In the genomic region with DNA sequence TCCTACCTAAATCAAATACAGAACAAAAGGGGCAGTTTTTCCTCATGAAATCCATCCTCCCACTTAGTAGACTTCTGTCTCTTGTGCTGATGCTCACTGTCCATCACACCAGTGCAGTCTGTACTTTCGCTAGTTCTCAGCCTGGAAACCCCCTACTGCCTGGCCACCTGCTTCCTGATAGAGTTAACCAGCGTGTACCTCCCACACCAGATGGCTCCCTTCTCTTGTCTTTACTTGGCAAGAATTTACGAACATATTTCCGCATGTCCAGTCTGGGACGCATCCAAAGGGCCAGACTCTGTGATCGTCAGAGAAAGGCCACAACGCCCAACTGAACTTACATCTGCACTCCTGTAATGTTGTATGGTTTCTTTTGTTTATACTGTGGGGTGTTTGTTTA, we compare ENCODE assay signal across 12 mouse cellular contexts.
DNase-seq lines count a peak whose midpoint lies in the region; ATAC-seq and TF ChIP-seq lines count a peak whose summit lies in the region.
"Had no signal": no experiment of that assay in that cellular context is flagged by ENCODE, and none has a peak within 500 bp of the region (broad histone marks: within the 10 kb centered on the region; RNA-seq: fewer than 3 reads in every experiment).

No protein-coding gene starts in this region.

- peak; percentile 46; the same call in 1 of the 2 replicates for ATAC-seq in intestine, embryonic 16.5 days
- no peak for ATAC-seq in intestine, embryonic 15.5 days
- peak; percentile 95 for ATAC-seq in hindbrain, postnatal 0 days
- ATAC-seq in inflammation-experienced regulatory T-cells, adult 6 months = no peak

- H3K4me3 ChIP-seq in intestine, embryonic 16.5 days (ENCODE audit: low read length) = no peak overlapping the region
- H3K4me3 ChIP-seq in intestine, embryonic 15.5 days (replicated peaks) = no peak overlapping the region
- H3K4me3 ChIP-seq in hindbrain, postnatal 0 days (ENCODE audit: low read length) = no peak overlapping the region
- H3K4me3 ChIP-seq: embryonic facial prominence, embryonic 15.5 days; limb, embryonic 12.5 days; megakaryocyte, embryonic 14.5 days had no signal

- peak; percentile 1 for DNase-seq in ovary, postnatal 14 days (ENCODE audit: low spot score)
- no peak for DNase-seq in ovary, postnatal 10 days (ENCODE audit: low spot score)
- peak; percentile 100 for DNase-seq in cerebellum, adult 9-10 months
- DNase-seq in hindbrain, postnatal 0 days (ENCODE audit: low spot score) = peak; percentile 86
- DNase-seq: adrenal gland, postnatal 14 days; gastrocnemius, postnatal 25 days had no signal

- no peaks in the 10 kb centered on the region for H3K9me3 ChIP-seq in intestine, embryonic 16.5 days (ENCODE audit: control insufficient read depth, low read length)
- H3K9me3 ChIP-seq in intestine, embryonic 15.5 days = no peaks in the 10 kb centered on the region
- no peaks in the 10 kb centered on the region for H3K9me3 ChIP-seq in hindbrain, postnatal 0 days (ENCODE audit: low read length)
- H3K9me3 ChIP-seq: embryonic facial prominence, embryonic 15.5 days; limb, embryonic 12.5 days had no signal

- no peaks in the 10 kb centered on the region for H3K36me3 ChIP-seq in intestine, embryonic 16.5 days (ENCODE audit: control insufficient read depth, insufficient read depth, low read length)
- no peaks in the 10 kb centered on the region for H3K36me3 ChIP-seq in intestine, embryonic 15.5 days
- no peaks in the 10 kb centered on the region for H3K36me3 ChIP-seq in hindbrain, postnatal 0 days (ENCODE audit: insufficient read depth, low read length)
- H3K36me3 ChIP-seq: embryonic facial prominence, embryonic 15.5 days; limb, embryonic 12.5 days had no signal

- H3K4me1 ChIP-seq in intestine, embryonic 16.5 days (ENCODE audit: control insufficient read depth, insufficient read depth, low read length) = no peaks in the 10 kb centered on the region
- H3K4me1 ChIP-seq in intestine, embryonic 15.5 days (replicated peaks) = no peaks in the 10 kb centered on the region
- no peaks in the 10 kb centered on the region for H3K4me1 ChIP-seq in hindbrain, postnatal 0 days (ENCODE audit: insufficient read depth, low read length)
- H3K4me1 ChIP-seq: embryonic facial prominence, embryonic 15.5 days; limb, embryonic 12.5 days; megakaryocyte, embryonic 14.5 days had no signal

- 38% methylated on average over 7 of the region's 7 CpGs for WGBS in intestine, embryonic 16.5 days
- 33% methylated on average over 7 of the region's 7 CpGs for WGBS in intestine, embryonic 15.5 days
- 55% methylated on average over 7 of the region's 7 CpGs for WGBS in hindbrain, postnatal 0 days

- H3K27ac ChIP-seq in intestine, embryonic 16.5 days (ENCODE audit: low read length) = no peak overlapping the region
- no peak overlapping the region for H3K27ac ChIP-seq in intestine, embryonic 15.5 days
- H3K27ac ChIP-seq in hindbrain, postnatal 0 days = no peak overlapping the region
- H3K27ac ChIP-seq: embryonic facial prominence, embryonic 15.5 days; limb, embryonic 12.5 days had no signal

- no peaks in the 10 kb centered on the region for H3K27me3 ChIP-seq in intestine, embryonic 16.5 days (replicated peaks; ENCODE audit: control insufficient read depth, insufficient read depth, low read length)
- H3K27me3 ChIP-seq in intestine, embryonic 15.5 days (replicated peaks) = no peaks in the 10 kb centered on the region
- no peaks in the 10 kb centered on the region for H3K27me3 ChIP-seq in hindbrain, postnatal 0 days (ENCODE audit: insufficient read depth, low read length)
- H3K27me3 ChIP-seq: embryonic facial prominence, embryonic 15.5 days; limb, embryonic 12.5 days; megakaryocyte, embryonic 14.5 days had no signal

- no peak for TF ChIP-seq CTCF in hindbrain, postnatal 0 days (IDR thresholded peaks at IDR 0.05; ENCODE audit: low read depth)

- H3K4me2 ChIP-seq in intestine, embryonic 16.5 days (ENCODE audit: low read depth, low read length) = no peak overlapping the region
- H3K4me2 ChIP-seq in intestine, embryonic 15.5 days (replicated peaks) = no peak overlapping the region
- H3K4me2 ChIP-seq in hindbrain, postnatal 0 days (ENCODE audit: low read depth, low read length) = no peak overlapping the region
- H3K4me2 ChIP-seq: embryonic facial prominence, embryonic 15.5 days; limb, embryonic 12.5 days had no signal

- H3K9ac ChIP-seq in intestine, embryonic 16.5 days (ENCODE audit: low read depth, low read length) = no peak overlapping the region
- no peak overlapping the region for H3K9ac ChIP-seq in intestine, embryonic 15.5 days
- no peak overlapping the region for H3K9ac ChIP-seq in hindbrain, postnatal 0 days (replicated peaks; ENCODE audit: low read length)
- H3K9ac ChIP-seq: embryonic facial prominence, embryonic 15.5 days; limb, embryonic 12.5 days had no signal

Comparison
In these comparisons a context has a peak if more than half of its experiments do, and no peak if none do; other contexts are left out.
1. ATAC-seq: peak in intestine, embryonic 16.5 days (single experiment) and hindbrain, postnatal 0 days (single experiment); none in intestine, embryonic 15.5 days (single experiment) and inflammation-experienced regulatory T-cells, adult 6 months (single experiment).